Mouse (Mus musculus) heart, postnatal 10 days (tissue): ENCODE results near the gene 1700011L22Rik. TPM values are rescaled to one million over a fixed set of nuclear protein-coding genes. Genes with fewer than 3 reads are reported as not detected.

ENCODE experiments used
- DNase-seq, 2 experiments: peaks; one replicate each; pipeline ENCODE4 v3.0.0; 2021
- intact Hi-C: fragments of 180-260 bp; cut with DNase I; formaldehyde crosslinking; loops from one replicate; pipeline ENCODE4 v1.15.1; 2025
- total RNA-seq, 2 experiments: library from RNA; stranded (reverse); gene quantifications; 2 replicates each; pipeline ENCODE4 v1.2.3; 2021

1700011L22Rik gene
- total RNA-seq, 2 experiments from 2014 or later = not detected

DNA sequence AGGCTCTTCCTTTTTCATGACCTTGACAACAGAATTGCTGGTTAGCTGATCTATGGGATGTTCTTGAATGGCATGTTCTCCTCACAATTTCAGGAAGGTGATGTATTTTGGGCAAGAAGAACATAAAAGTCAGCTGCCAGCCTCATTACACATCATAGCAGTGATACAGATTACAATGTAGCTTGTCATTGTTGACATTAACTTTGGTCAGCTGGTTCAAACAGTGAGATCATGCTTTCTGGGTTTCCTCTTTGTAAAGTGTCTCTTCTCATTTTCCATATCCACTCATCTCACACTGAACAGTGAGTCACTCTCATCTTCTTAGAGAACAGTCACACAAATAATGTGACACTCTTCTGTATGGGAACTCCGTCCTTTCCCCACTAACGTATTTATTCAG is 4.9 kb downstream of the 1700011L22Rik start:
- no peak for DNase-seq
- intact Hi-C loops = no loop called here

DNA sequence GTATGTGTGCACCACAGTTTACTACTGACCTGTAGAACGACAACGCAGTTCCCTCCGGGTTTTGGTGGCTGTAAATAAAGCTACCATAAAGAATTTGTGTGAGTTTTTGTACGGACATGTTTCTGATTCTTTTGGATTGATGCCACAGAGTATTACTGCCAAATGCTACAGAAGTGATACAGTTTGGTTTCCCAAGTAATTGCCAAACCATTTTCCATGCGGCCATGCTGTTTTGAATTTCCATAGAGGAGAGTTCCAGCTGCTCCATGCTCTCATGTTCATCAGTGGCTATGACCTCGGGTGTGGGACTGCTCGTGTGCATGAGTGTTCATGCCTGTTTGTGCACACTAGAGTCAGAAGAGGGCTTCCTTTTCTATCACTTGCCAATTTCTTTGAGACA is 8.4 kb downstream of the 1700011L22Rik start:
- DNase-seq = no peak
- intact Hi-C loops = no loop called here

DNA sequence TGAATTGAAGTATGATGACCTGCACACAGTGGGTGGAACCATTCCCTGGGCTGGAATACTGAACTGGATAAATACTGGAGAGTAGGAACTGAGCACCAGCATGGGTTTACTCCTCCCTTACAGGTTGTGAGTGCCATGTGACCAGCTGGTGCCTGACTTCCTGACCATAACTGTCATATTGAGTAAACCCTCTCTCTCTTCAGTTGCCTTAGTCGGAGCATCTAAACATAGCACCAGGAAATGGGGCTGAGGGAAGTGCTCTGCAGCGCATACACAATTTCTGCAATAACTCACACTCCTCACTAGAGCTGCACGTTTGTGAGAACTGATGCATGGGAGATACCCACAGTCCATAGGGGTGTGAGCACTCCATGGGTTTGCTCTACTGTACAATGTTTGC is 9.1 kb downstream of the 1700011L22Rik start:
- intact Hi-C loops = no loop called here
- DNase-seq = no peak

DNA sequence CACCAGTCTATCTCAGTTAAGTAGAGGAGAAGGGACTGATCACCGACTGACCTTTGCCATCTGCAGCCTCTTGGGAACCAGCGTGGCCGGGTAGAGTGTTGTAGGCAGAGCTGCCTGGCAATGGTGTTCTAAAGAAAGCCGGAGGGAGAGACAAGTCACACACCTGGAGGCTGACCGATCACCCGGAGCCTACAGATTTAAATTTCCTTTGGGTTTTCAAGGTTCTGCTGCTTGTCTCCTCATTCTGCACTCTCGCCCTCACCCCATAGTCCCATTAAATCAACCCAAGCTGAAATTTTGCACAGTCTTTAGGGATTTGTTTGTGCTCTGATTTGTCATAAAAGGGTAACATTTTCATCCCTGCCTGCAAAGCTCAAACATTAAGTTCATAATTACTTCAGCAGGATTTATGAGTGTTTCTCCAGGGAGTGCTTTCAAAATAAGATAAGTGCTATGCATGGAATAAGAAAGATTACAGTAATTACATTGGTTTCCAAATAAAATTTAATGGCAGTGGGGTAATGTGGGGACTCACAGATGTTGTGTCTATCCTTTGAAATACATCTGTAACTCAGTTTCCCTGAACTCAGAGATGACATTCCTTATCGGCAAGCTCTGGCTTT is 19.0 kb downstream of the 1700011L22Rik start:
- no peak for DNase-seq
- intact Hi-C loops = no loop called here

DNA sequence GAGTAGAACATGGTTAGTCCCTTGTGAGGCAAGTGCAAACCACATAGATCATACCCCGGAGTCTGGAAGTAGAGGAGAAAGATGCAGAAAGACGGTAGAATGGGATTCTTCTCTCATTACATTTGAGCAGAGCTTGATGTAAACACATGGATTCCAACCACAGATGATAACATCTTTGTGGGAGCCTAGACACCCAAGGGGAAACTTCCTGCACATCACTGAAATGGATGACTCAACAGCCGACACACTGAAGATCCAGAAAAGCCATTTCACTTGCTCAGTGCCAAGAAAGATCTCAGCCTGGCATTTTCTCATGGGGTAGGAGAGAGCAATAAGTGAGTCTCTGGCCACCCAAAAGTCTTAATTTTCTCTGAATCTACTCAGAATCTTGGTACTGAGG is 20.5 kb downstream of the 1700011L22Rik start:
- no peak for DNase-seq
- intact Hi-C loops = no loop called here

DNA sequence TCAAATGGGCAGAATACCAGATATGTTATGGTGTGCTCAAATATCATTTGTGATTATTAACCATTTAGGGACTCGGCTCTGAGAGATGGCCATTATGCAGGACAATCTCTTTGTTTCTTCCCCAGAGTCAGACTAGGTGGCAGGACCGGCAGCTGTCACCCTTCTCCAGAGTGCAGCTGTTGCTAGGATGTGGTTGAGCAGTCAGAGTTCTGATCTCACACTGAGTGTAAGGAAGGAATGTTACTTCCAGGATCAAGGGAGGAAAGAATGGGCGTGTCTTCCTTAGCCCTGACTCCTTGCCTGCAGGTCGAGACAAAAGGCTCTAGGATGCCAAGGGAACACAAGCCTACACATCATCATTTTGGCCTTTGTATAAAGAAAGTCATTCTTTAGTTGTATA is 21.2 kb downstream of the 1700011L22Rik start:
- no peak for DNase-seq
- intact Hi-C loops = no loop called here

DNA sequence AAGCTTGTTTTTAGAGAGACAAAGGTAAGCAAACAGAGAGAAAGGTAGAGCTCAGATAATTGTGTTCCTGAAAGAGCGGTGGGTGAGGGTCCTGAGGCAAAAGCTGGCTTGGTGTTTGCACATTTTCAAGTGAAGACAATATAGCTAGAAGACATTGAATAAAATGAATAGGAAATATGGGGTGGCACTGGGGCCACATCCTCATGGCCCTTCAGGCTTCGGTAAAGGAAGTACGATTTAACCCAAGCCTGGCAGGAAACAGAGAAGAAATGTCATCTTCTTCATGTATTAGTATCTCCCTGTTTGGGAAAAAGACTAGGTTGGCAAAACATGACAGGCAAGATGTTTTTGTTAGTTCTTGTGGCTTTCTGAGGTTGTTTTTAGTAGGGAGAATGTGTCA is 22.3 kb downstream of the 1700011L22Rik start:
- DNase-seq = no peak
- intact Hi-C loops = no loop called here

DNA sequence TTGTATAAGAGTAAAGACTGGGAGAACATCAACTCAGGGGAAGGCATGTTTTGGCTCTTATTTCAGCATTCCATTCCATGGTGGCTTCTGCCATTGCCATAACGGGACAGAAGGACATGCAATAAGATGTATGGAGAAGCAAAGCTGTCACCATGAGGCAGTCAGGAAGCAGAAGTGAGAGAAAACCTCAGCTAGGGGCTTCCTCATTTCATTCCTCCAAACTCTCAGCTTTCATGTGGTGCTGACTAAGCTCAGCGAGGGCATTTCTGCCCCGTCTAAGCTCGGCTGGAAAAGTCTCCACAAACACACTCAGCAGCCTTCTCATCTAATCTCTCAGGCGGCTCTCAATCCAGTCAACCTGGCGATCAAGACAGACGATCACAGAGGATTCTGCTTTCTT is 22.8 kb downstream of the 1700011L22Rik start:
- no peak for DNase-seq
- intact Hi-C loops = no loop called here

DNA sequence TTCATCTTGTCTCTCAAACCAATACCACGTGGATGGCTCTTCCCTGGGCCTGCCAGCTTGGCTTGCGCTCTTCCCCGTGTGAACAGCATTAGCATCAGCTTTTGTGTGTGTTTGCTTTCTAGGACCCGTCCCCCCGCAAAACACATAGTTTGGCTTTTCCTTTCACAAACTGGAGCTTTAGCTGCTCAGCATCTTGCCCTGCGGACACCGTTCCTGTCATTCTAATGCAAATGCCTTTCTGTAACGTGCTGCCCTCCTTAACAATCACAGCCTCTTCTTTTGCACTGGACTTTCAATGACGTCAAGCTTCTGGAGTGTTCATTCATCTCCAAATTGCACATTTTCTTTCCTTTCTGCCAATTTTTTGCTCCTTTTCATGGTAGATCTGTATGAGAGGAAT is 24.0 kb downstream of the 1700011L22Rik start:
- DNase-seq = no peak
- intact Hi-C loops = no loop called here

DNA sequence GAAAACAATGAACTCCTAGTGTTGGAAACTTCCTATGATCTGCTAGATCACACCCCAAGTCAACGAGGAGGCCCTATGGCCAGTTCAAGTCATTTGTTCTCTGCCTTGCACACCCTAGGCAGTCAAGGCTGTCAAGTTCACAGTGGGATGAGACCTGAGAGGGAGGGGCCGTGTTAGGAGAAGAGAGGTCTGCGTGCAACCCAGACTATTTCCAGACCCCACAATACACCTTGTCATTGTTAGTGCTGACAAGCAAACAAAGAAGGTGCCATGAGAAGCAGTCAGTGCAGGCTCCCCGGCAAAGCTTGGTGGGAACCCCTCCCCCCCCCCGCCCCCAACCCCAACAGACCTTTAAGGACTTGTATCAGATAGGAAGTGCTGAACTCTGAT is 25.6 kb downstream of the 1700011L22Rik start:
- intact Hi-C loops = no loop called here

DNA sequence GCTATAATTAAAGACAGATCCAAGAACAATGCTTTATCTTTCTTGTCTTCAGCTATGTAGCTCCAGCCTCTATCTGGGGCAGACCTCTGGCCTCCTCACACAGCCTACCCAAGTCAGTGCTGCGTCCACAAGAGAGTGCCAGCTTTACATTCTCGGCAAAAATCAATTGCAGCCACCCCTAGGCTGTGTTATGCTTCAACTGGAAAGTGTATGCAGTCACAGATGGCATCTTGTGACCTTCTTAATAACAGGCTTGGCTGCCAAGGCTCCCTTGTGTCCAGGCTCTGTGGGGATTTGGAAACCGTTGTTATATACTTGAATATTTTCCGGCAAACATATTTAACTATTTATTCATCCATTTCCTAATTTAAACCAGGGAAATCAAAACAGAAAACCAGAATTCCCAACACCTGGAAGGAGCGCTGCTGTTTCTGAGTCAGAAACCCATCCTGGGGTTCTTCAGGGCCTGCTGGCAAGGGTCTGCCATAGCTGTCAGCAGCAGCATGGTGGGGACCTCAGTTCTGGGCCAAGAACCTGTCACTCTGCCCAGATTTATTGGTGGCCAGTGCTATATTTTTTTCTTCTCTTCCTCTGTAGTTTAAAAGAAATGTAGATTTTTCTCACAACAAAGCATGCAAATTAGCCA is 26.1 kb downstream of the 1700011L22Rik start:
- intact Hi-C loops = no loop called here
- peak in 1 of 2 experiments; percentile 32 for DNase-seq

More for the DNA sequence above, 25.6 kb downstream of the 1700011L22Rik start:
- DNase-seq = no peak

DNA sequence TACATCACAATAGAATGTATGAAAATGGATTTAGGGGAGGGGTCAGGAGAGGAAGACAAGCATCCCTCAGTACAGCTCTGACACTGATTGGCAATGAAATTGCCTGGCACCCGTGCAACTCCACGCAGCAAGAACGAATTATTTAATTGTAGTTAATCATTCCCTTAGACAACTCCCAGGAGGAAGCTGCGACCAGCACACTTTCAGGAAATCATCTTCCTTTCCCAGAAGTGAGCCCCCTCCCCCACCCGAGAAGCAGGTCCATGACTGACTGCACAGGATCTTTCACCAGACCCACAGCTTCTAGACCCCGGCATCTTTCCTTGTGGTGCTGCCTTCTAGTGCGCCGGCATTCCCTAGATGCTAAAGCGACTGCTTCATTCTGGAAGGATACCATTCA is 36.7 kb downstream of the 1700011L22Rik start:
- intact Hi-C loops = loop anchor here (2.0 kb wide), 1 partner anchor 81 kb away; no protein-coding TSS in a partner anchor
- DNase-seq = no peak

DNA sequence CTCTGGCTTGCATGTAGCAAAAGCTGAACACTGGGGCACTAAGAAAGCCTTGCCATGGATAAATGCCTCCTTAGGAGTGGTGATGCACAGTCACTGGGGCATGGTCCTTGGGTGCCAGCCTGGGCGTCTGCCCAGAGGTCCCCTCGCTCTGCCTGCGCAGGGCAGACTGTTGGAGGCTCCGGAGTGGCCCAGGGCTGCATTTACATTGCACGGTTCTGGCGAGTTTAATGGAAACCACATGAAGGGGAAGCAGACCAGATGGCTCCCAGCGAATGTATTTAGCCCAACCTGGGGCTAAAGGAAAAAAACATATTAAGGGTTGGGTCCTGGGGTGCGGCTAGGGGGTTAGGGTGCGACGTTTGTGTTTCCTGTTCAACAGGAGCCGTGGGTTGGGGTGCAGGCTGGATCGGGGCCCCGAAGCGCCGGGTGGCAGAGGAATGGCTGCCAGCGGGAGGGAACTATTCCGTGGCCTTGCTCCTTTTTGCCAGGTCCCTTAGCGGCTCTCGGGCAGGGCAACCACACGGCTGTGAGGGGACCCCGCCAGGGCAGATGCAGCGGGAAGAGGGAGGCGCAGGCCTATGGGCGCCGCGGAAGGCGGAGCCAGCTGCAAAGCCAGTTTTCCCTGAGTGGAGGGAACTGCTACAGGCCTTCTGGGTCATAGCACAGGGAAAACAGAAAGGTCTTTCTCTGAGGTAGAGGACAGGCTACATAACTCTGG is 38.6 kb downstream of the 1700011L22Rik start:
- intact Hi-C loops = loop anchor here (2.0 kb wide), 1 partner anchor 83 kb away; no protein-coding TSS in a partner anchor
- DNase-seq = peak; percentile 44 to 52

DNA sequence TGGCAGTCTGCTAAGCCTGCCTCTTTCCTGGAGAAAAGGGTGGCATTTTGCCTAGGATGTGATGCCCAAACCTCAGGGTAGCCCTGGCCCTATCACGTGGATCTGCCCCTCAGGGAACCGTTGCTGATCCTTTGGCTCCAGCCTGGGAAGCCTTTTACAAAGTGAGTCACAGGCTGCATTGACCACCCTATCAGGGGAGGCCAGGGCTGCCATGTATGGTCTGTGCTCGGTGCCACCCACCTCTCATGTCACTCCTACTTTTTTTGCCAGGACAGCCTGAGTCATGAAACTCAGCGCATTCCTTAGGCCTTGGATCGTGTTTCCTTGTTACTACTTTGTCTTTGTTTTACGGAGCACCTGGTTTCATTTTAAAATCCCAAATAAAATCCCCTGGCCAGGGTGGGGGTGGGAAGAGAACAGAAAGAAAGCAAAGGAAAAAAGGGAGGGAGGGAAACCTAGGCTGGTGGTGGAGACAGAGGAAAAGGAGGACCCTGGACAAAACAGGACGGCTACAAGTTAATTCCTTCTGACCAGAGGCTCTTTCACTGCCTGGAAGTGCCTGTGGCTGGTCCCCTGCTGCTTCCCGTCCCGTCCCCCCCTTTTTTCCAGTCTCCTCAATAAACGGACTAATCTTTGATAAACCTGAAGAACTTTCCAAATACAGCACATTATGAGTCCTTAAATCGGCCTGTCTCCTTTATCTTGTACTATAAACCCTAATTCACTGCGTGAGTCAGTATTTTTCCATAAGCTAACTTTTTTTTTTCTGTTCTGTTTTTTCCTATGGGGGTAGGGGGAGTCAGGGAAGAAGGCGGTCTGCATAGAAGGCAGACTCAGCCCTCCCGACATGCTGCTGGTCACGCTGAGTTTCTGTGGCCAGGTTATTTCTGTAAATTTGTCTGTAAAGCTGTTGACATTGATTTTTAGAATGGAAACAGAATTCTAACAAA is 39.4 kb downstream of the 1700011L22Rik start:
- intact Hi-C loops = no loop called here
- DNase-seq = peak; percentile 60 to 63

DNA sequence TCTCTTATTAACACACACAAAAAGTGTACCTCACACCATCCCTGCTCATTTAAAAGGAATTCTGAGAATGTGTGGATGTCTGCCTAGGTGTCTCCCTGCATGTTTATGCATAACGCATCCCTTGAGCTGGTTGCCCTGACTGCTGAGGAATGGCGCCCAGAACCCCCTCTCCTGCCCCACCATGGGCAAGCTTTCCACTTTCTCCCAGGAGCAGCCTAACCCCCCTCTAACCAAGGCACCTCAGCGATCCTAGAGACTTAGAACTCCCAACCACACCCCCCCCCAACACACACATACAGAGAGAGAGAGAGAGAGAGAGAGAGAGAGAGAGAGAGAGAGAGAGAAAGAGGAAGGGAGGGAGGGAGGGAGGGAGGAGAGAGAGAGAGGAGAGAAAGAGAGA is 40.2 kb downstream of the 1700011L22Rik start:
- intact Hi-C loops = no loop called here
- DNase-seq = no peak

DNA sequence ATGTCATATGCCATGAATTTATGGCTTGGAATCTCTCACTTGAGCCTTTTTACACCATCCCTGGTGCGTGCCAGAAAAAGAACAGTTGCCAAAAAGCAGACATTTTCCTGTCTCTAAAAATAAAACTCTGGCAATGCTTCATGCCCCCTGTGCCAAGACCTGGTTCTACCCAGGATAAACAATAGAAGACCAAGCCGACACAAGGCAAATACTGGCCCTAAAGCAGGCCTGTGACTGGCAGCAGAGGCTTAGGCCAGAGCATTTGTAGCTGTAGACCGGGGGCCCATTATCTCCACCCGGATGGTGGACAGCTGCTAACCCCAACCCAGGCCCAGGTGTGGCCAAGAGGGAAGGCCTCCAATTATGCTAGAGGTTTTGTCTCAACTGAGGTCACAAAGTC is 41.5 kb downstream of the 1700011L22Rik start:
- peak; percentile 76 to 80 for DNase-seq
- intact Hi-C loops = no loop called here

DNA sequence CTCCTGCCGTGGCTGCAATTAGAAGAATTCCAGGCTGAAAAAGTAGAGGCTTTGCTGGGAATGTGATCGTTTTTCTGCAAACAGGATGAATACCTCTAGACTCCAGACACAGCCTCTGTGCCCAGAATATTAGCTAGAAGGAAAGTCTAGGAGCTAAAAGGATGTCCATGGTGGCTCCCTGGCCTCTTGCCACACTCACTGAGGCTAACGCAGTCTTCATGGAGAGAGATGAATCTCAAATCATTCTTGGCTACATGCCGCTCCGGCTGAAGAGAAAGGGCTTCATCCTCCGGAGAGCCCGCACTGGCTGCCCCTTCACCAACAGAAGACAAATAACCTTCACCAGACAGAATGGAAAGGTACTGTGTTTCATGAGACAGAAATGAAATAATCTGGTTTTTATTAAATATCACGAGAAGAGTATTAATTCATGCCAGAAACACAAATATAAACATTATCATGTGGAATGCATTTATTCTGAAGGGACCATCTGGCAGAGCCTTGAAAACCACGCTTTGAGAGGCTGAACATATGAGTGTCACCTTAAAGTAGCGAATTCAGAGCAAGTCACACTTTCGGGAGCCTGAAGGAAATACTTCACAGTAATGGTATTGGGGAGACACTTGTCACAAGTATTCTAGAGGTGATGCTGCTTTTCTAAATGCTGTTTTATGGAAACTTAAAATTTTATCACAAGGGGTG is 46.8 kb downstream of the 1700011L22Rik start:
- intact Hi-C loops = no loop called here
- DNase-seq = no peak

DNA sequence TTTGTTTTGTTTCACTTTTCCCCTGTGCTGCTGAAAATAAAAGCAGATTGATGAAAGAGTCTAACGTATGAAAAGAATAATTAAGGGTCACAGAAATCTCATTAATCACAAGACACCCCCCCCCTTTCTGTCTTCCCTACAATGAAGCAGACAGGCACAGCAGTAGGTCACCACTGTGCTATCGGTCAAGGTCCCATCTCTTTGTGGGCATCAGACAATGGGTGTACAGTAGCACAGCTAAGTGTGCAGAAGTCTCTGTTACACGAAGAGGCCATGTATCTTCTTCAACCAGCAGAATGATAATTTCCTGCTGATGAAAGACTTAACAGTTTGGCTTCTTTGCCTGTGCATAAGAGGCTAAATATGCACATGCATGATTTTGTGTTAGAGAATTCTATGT is 49.7 kb downstream of the 1700011L22Rik start:
- intact Hi-C loops = no loop called here
- no peak for DNase-seq

DNA sequence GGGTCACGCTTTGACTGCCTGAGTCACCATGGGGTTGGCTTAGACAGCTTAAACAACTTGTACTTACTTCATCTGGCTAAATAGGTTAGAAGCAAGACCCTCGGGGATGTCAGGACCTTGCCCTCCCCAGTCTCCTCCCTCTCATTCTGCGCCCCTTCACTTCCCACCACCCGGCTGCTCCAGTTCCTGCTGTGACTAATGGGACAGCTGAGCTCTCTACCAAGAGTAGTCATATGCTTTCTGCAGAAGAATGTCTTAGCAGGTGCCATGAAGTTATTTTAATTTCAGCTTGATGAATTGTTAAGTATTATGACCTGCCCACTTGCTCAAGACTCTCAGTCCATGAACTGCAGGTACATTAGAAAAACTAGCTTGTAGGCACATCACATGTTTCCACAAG is 51.9 kb downstream of the 1700011L22Rik start:
- DNase-seq = no peak
- intact Hi-C loops = no loop called here

DNA sequence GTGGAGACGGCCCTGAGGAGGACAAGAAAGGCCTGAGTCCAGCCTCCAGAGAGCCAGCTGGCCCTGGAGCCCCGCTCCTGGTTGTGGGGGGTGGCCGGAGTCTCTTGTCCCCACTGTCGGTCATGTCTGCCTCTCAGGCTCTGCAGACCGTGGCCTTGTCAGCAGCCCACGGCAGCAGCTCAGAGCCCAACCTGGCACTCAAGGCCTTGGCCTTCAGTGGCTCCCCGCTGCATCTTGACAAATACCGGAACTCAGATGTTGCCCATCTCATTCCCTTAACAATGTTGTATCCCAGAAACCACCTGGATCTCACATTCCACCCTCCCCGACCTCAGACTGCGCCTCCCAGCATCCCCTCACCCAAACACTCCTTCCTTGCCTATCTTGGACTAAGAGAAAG is 58.3 kb downstream of the 1700011L22Rik start:
- intact Hi-C loops = no loop called here
- DNase-seq = no peak
